Mouse (Mus musculus) forebrain, embryonic 11.5 days (tissue): ENCODE results near the gene Slc8a1. TPM values are rescaled to one million over a fixed set of nuclear protein-coding genes. Genes with fewer than 3 reads are reported as not detected.
A peak's percentile ranks its signal among the peaks of the same experiment; 100 is the strongest.

ENCODE experiments used
- ATAC-seq: fragments of 200-750 bp; cut with Nextera tagmentation; replicated peaks from 2 replicates; pipeline ENCODE4 v1.8.0; 2017; ENCODE audit warnings: moderate TSS enrichment; ENCODE audit not compliant: low FRiP score
- DNase-seq: peaks from one replicate; pipeline ENCODE4 v3.0.0-alpha.2; 2017; ENCODE audit warnings: low spot score
- H3K27ac ChIP-seq: fragments of 300-500 bp; sonication (generic); 2 replicates; pipeline ENCODE4 v1.5.1; 2014; ENCODE audit warnings: low read depth, low read length
- H3K27me3 ChIP-seq: fragments of 300-500 bp; sonication (generic); 2 replicates; pipeline ENCODE4 v1.6.1; 2014; ENCODE audit warnings: mild to moderate bottlenecking, low read length, mixed read lengths; ENCODE audit not compliant: control insufficient read depth, insufficient read depth
- H3K36me3 ChIP-seq: fragments of 300-500 bp; sonication (generic); 2 replicates; pipeline ENCODE4 v1.6.1; 2014; ENCODE audit warnings: mild to moderate bottlenecking, low read length, moderate library complexity, mixed read lengths; ENCODE audit not compliant: control insufficient read depth, insufficient read depth
- H3K4me1 ChIP-seq: fragments of 300-500 bp; sonication (generic); replicated peaks from 2 replicates; pipeline ENCODE4 v1.6.1; 2014; ENCODE audit warnings: low read length, mixed read lengths; ENCODE audit not compliant: control insufficient read depth, insufficient read depth
- H3K4me2 ChIP-seq: fragments of 300-500 bp; sonication (generic); 2 replicates; pipeline ENCODE4 v1.6.1; 2014; ENCODE audit warnings: low read depth, mild to moderate bottlenecking, low read length, moderate library complexity, mixed read lengths; ENCODE audit not compliant: severe bottlenecking
- H3K4me3 ChIP-seq: fragments of 300-500 bp; sonication (generic); 2 replicates; pipeline ENCODE4 v1.5.1; 2014; ENCODE audit warnings: low read depth, low read length
- H3K9ac ChIP-seq: fragments of 300-500 bp; sonication (generic); 2 replicates; pipeline ENCODE4 v1.6.1; 2014; ENCODE audit warnings: low read length
- H3K9me3 ChIP-seq: fragments of 300-500 bp; sonication (generic); 2 replicates; pipeline ENCODE4 v1.6.1; 2016; ENCODE audit warnings: low read length, mixed read lengths; ENCODE audit not compliant: control insufficient read depth
- WGBS: fragments of 180-500 bp; shearing (Covaris S2); extraction: QIAGEN DNeasy Blood & Tissue Kit; methylation state at CpG from one replicate; pipeline ENCODE4 v1.1.7; 2014; 5-methylcytosine and 5-hydroxymethylcytosine counted together
- polyA plus RNA-seq: library from polyadenylated mRNA; unstranded; fragments of >200 nt; fragmentation: Nextera tagmentation; extraction: Ambion mirVana; gene quantifications from 2 replicates; pipeline ENCODE4 v1.2.1, GENCODE M21; 2014

The Slc8a1 gene
- polyA plus RNA-seq, 1 experiment from 2014 or later: 3.6 TPM

- Histone ChIP-seq H3K9me3 (no peaks in the 10 kb centered on the region), H3K27me3 (no peaks in the 10 kb centered on the region), H3K4me2 (no peak overlapping the region), H3K4me3 (no peak overlapping the region), H3K4me1 (no peaks in the 10 kb centered on the region), H3K9ac (no peak overlapping the region), H3K27ac (no peak overlapping the region), H3K36me3 (no peaks in the 10 kb centered on the region)
- ATAC-seq (no peak), DNase-seq (no peak)
- WGBS: 90% methylated on average over 4 of the region's 4 CpGs
Measured at GRCm38 (mm10) chr17:81383461-81383860, 354.7 kb downstream of the Slc8a1 start.

- no peak overlapping the region for H3K27ac ChIP-seq
- ATAC-seq (no peak), DNase-seq (no peak)
- H3K4me3 ChIP-seq: no peak overlapping the region
- H3K4me1 ChIP-seq: no peaks in the 10 kb centered on the region
- no peaks in the 10 kb centered on the region for H3K9me3 ChIP-seq
- no peak overlapping the region for H3K9ac ChIP-seq
- H3K36me3 ChIP-seq: no peaks in the 10 kb centered on the region
- WGBS: 81% methylated on average over 7 of the region's 7 CpGs
- no peaks in the 10 kb centered on the region for H3K27me3 ChIP-seq
- H3K4me2 ChIP-seq: no peak overlapping the region
Measured at GRCm38 (mm10) chr17:81378436-81378835, 359.7 kb downstream of the Slc8a1 start.

- Histone ChIP-seq H3K27me3 (no peaks in the 10 kb centered on the region), H3K27ac (no peak overlapping the region), H3K4me3 (no peak overlapping the region), H3K36me3 (no peaks in the 10 kb centered on the region), H3K9me3 (no peaks in the 10 kb centered on the region), H3K4me1 (no peaks in the 10 kb centered on the region), H3K4me2 (no peak overlapping the region), H3K9ac (no peak overlapping the region)
- 41% methylated on average over 5 of the region's 5 CpGs for WGBS
- ATAC-seq (0 out of 2 replicates have a peak, but pooled peaks have one; percentile 29), DNase-seq (no peak)
Measured at GRCm38 (mm10) chr17:81377757-81378299, 360.3 kb downstream of the Slc8a1 start.

- WGBS: 22% methylated on average over 1 of the region's 1 CpGs
- Histone ChIP-seq H3K4me2 (no peak overlapping the region), H3K36me3 (no peaks in the 10 kb centered on the region), H3K4me3 (no peak overlapping the region), H3K9me3 (no peaks in the 10 kb centered on the region), H3K4me1 (no peaks in the 10 kb centered on the region), H3K9ac (no peak overlapping the region), H3K27ac (no peak overlapping the region), H3K27me3 (no peaks in the 10 kb centered on the region)
- peak; percentile 76 for ATAC-seq
- no peak for DNase-seq
Measured at GRCm38 (mm10) chr17:81377195-81377594, 361.0 kb downstream of the Slc8a1 start.

- WGBS: 89% methylated on average over 6 of the region's 6 CpGs
- Histone ChIP-seq H3K27me3 (no peaks in the 10 kb centered on the region), H3K9ac (no peak overlapping the region), H3K27ac (no peak overlapping the region), H3K4me3 (no peak overlapping the region), H3K4me2 (no peak overlapping the region), H3K4me1 (no peaks in the 10 kb centered on the region), H3K9me3 (no peaks in the 10 kb centered on the region), H3K36me3 (no peaks in the 10 kb centered on the region)
- DNase-seq: no peak
- ATAC-seq: no peak
Measured at GRCm38 (mm10) chr17:81375901-81376300, 362.3 kb downstream of the Slc8a1 start.

- H3K4me3 ChIP-seq: no peak overlapping the region
- no peaks in the 10 kb centered on the region for H3K4me1 ChIP-seq
- no peaks in the 10 kb centered on the region for H3K9me3 ChIP-seq
- 88% methylated on average over 2 of the region's 2 CpGs for whole genome bisulfite sequencing
- no peak overlapping the region for H3K9ac ChIP-seq
- no peaks in the 10 kb centered on the region for H3K36me3 ChIP-seq
- no peak overlapping the region for H3K27ac ChIP-seq
- no peak for ATAC-seq
- no peak for DNase-seq
- no peaks in the 10 kb centered on the region for H3K27me3 ChIP-seq
- no peak overlapping the region for H3K4me2 ChIP-seq
Measured at GRCm38 (mm10) chr17:81369036-81369435, 369.1 kb downstream of the Slc8a1 start.

- Histone ChIP-seq H3K4me2 (no peak overlapping the region), H3K27me3 (no peaks in the 10 kb centered on the region), H3K4me1 (no peaks in the 10 kb centered on the region), H3K4me3 (no peak overlapping the region), H3K9me3 (no peaks in the 10 kb centered on the region), H3K36me3 (no peaks in the 10 kb centered on the region), H3K27ac (no peak overlapping the region), H3K9ac (no peak overlapping the region)
- WGBS: 87% methylated on average over 2 of the region's 2 CpGs
- ATAC-seq: no peak
- no peak for DNase-seq
Measured at GRCm38 (mm10) chr17:81368503-81368902, 369.7 kb downstream of the Slc8a1 start.

- Histone ChIP-seq H3K4me2 (no peak overlapping the region), H3K27ac (no peak overlapping the region), H3K36me3 (no peaks in the 10 kb centered on the region), H3K27me3 (no peaks in the 10 kb centered on the region), H3K9me3 (no peaks in the 10 kb centered on the region), H3K4me1 (no peaks in the 10 kb centered on the region), H3K4me3 (no peak overlapping the region), H3K9ac (no peak overlapping the region)
- WGBS: 93% methylated on average over 2 of the region's 2 CpGs
- ATAC-seq: no peak
- DNase-seq: no peak
Measured at GRCm38 (mm10) chr17:81363368-81363767, 374.8 kb downstream of the Slc8a1 start.

- Histone ChIP-seq H3K4me3 (no peak overlapping the region), H3K4me2 (no peak overlapping the region), H3K27me3 (no peaks in the 10 kb centered on the region), H3K9me3 (no peaks in the 10 kb centered on the region; the same call in 1 of the 2 replicates), H3K36me3 (no peaks in the 10 kb centered on the region), H3K27ac (no peak overlapping the region), H3K9ac (no peak overlapping the region), H3K4me1 (no peaks in the 10 kb centered on the region)
- WGBS: 88% methylated on average over 2 of the region's 2 CpGs
- no peak for DNase-seq
- no peak for ATAC-seq
Measured at GRCm38 (mm10) chr17:81360571-81360970, 377.6 kb downstream of the Slc8a1 start.
